Mouse (Mus musculus) heart, adult 2 months (tissue): ENCODE measurements around the gene Galntl6. TPM values are rescaled to one million over a fixed set of nuclear protein-coding genes. Genes with fewer than 3 reads are reported as not detected.

Source experiments
- DNase-seq, 2 experiments: peaks; one replicate each; pipeline ENCODE4 v3.0.0; 2021
- H3K27ac ChIP-seq: fragments of 200-600 bp; 2 replicates; pipeline ENCODE4 v1.8.1; 2022
- H3K27me3 ChIP-seq: fragments of 200-500 bp; 2 replicates; pipeline ENCODE4 v1.6.1; 2012; ENCODE audit warnings: mild to moderate bottlenecking, low read length, inconsistent platforms, mixed read lengths; ENCODE audit not compliant: control insufficient read depth, insufficient read depth
- H3K36me3 ChIP-seq: fragments of 200-500 bp; 2 replicates; pipeline ENCODE4 v1.6.1; 2012; ENCODE audit warnings: low read length, inconsistent platforms; ENCODE audit not compliant: control insufficient read depth, insufficient read depth
- H3K4me1 ChIP-seq: fragments of 200-500 bp; 2 replicates; pipeline ENCODE4 v1.6.1; 2011; ENCODE audit warnings: low read length; ENCODE audit not compliant: control insufficient read depth, insufficient read depth
- H3K4me3 ChIP-seq: fragments of 200-600 bp; 2 replicates; pipeline ENCODE4 v1.8.1; 2022
- H3K79me2 ChIP-seq: fragments of 200-500 bp; replicated peaks from 2 replicates; pipeline ENCODE4 v1.6.1; 2012; ENCODE audit warnings: mild to moderate bottlenecking, inconsistent platforms, low read length, moderate library complexity, mixed read lengths; ENCODE audit not compliant: control insufficient read depth, insufficient read depth
- H3K9ac ChIP-seq: fragments of 200-500 bp; 2 replicates; pipeline ENCODE4 v1.6.1; 2012; ENCODE audit warnings: low read depth, mild to moderate bottlenecking, control low read depth, inconsistent platforms, low read length, mixed read lengths
- CTCF ChIP-seq: fragments of 200-600 bp; IDR thresholded peaks from 2 replicates; pipeline ENCODE4 v1.8.1; 2022; ENCODE audit warnings: antibody characterized with exemption, mild to moderate bottlenecking, moderate library complexity
- EP300 ChIP-seq: fragments of 200-500 bp; IDR thresholded peaks from 2 replicates; pipeline ENCODE4 v1.6.1; 2011; ENCODE audit warnings: low read depth, low read length, control low read depth; ENCODE audit not compliant: insufficient read depth
- POLR2A ChIP-seq: fragments of 200-500 bp; IDR thresholded peaks from 2 replicates; pipeline ENCODE4 v1.6.1; 2011; ENCODE audit warnings: mild to moderate bottlenecking, low read depth, low read length, control low read depth; ENCODE audit not compliant: insufficient read depth
- WGBS: fragments of 180-500 bp; shearing (Covaris S2); methylation state at CpG from one replicate; pipeline ENCODE4 v1.1.7; 2018; 5-methylcytosine and 5-hydroxymethylcytosine counted together
- intact Hi-C: fragments of 180-260 bp; cut with DNase I; formaldehyde crosslinking; loops from one replicate; pipeline ENCODE4 v1.15.1; 2025
- polyA plus RNA-seq: library from polyadenylated mRNA; depleted of rRNA; stranded (reverse); fragments of >200 nt; gene quantifications from 2 replicates; pipeline ENCODE4 v1.2.3, GENCODE M21; 2012
- total RNA-seq, 2 experiments: library from RNA; stranded (reverse); gene quantifications; 2 replicates each; pipeline ENCODE4 v1.2.3; 2021

The Galntl6 gene
- total and polyA plus RNA-seq, 3 experiments, result not detected

DNA sequence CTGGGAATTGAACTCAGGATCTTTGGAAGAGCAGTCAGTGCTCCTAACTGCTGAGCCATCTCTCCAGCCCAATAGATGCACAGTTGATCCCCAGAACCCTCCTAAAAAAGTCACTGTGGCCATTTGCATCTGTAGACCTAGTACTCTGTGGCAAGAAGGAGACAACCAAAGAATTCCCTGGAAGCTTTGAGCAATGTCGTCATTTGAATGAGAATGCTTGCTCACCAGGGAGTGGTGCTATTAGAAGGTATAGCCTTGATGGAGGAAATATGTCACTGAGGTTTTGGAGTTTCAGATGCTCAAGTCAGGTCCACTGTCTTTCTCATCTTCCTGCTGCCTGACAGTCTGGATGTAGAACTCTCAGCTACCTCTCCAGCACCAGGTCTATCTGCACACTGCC lies 1151.5 kb downstream of the Galntl6 start:
- Histone ChIP-seq H3K4me3 (no peak overlapping the region), H3K27ac (no peak overlapping the region), H3K9ac (no peak overlapping the region), H3K36me3 (no peaks in the 10 kb centered on the region), H3K79me2 (no peaks in the 10 kb centered on the region), H3K4me1 (no peaks in the 10 kb centered on the region), H3K27me3 (no peaks in the 10 kb centered on the region)
- TF ChIP-seq CTCF (no peak), EP300 (no peak), POLR2A (no peak)
- no peak for DNase-seq
- intact Hi-C loops, result no loop called here
- 88% methylated on average over 1 of the region's 1 CpGs for WGBS

- H3K36me3 ChIP-seq, result no peaks in the 10 kb centered on the region
- H3K79me2 ChIP-seq, result no peaks in the 10 kb centered on the region
- no peak overlapping the region for H3K9ac ChIP-seq
- no peak overlapping the region for H3K27ac ChIP-seq
- no peak for DNase-seq
- H3K4me3 ChIP-seq, result no peak overlapping the region
- intact Hi-C loops, result no loop called here
- H3K4me1 ChIP-seq, result no peaks in the 10 kb centered on the region
- TF ChIP-seq EP300, result no peak
- TF ChIP-seq CTCF, result no peak
- no peak for TF ChIP-seq POLR2A
- H3K27me3 ChIP-seq, result no peaks in the 10 kb centered on the region
These were observed 1153.6 kb downstream of the Galntl6 start for GRCm38 (mm10) chr8:57758857-57759256.

DNA sequence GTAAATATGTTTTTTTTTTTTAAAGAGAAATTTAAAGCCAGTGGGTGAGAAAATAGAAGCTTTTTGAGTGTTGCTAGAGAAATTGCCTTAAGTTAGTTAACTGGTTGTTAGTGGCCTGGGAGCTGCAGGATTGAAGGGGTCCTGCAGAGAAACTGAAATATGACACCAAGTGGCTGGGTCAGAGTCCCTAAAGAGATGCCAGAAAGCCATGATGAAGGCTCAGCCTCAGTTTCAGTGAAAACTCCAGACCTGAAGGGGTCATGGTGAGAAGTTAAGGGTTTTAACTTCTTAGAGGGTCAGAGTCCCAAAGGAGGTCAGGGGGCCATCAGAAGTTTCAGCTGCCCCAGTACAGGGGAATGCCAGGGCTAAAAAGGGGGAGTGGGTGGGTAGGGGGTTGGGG lies 1155.0 kb downstream of the Galntl6 start:
- no peaks in the 10 kb centered on the region for H3K36me3 ChIP-seq
- no peak for TF ChIP-seq POLR2A
- no peak for TF ChIP-seq CTCF
- no peak for TF ChIP-seq EP300
- intact Hi-C loops, result no loop called here

DNA sequence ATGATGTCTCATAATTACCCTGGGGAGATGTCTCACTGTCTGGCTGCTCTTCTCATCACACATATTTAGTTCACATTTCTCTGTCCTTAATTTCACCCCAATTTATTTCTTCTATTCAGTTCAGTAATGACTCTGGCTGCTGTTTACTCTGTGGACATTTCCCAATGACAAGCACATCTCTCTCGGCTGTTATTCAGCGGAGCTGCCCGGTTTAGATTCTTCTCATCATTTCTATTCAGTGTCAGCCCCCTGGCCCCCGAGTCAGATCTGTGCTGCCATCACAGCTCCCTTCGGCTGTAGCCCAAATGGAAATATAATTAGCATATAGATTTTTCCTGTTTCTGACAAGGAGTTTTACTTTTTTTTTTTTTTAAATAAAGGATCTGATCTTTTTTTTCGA lies 1158.4 kb downstream of the Galntl6 start:
- intact Hi-C loops, result no loop called here
- no peak for DNase-seq
- H3K27ac ChIP-seq, result no peak overlapping the region
- H3K36me3 ChIP-seq, result no peaks in the 10 kb centered on the region
- H3K27me3 ChIP-seq, result no peaks in the 10 kb centered on the region
- no peaks in the 10 kb centered on the region for H3K79me2 ChIP-seq
- 68% methylated on average over 6 of the region's 6 CpGs for WGBS
- H3K4me3 ChIP-seq, result no peak overlapping the region
- no peak overlapping the region for H3K9ac ChIP-seq
- H3K4me1 ChIP-seq, result no peaks in the 10 kb centered on the region
- TF ChIP-seq CTCF (no peak), EP300 (no peak), POLR2A (no peak)

More for the DNA sequence above, 1155.0 kb downstream of the Galntl6 start:
- H3K27ac ChIP-seq, result no peak overlapping the region
- H3K4me1 ChIP-seq, result no peaks in the 10 kb centered on the region
- H3K27me3 ChIP-seq, result no peaks in the 10 kb centered on the region
- H3K4me3 ChIP-seq, result no peak overlapping the region
- DNase-seq, result no peak
- no peak overlapping the region for H3K9ac ChIP-seq
- no peaks in the 10 kb centered on the region for H3K79me2 ChIP-seq

DNA sequence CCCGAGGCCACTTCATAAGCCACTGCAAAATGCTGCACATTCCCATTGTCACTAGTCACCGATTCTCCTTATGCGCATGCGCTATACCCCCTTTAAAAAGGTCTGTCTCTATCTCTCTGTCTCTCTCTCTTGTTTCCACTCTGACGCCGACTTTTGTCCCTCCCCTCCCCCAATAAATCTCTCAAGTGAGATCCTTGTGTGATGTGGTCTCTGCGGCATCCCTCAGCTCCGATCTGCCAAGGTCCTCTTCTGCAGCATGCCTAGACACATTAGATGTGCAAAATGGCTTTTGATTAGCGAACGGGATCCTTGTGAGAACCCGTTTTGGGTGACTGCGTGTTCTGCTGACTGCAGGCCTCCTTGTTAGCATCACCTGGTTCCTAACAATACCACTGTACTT lies 1168.8 kb downstream of the Galntl6 start:
- Histone ChIP-seq H3K27ac (no peak overlapping the region), H3K79me2 (no peaks in the 10 kb centered on the region), H3K27me3 (no peaks in the 10 kb centered on the region), H3K4me3 (no peak overlapping the region), H3K4me1 (no peaks in the 10 kb centered on the region), H3K36me3 (no peaks in the 10 kb centered on the region), H3K9ac (no peak overlapping the region)
- DNase-seq, result no peak
- TF ChIP-seq EP300, result no peak
- no peak for TF ChIP-seq POLR2A
- TF ChIP-seq CTCF, result no peak
- intact Hi-C loops, result no loop called here
- WGBS, result 84% methylated on average over 12 of the region's 12 CpGs

DNA sequence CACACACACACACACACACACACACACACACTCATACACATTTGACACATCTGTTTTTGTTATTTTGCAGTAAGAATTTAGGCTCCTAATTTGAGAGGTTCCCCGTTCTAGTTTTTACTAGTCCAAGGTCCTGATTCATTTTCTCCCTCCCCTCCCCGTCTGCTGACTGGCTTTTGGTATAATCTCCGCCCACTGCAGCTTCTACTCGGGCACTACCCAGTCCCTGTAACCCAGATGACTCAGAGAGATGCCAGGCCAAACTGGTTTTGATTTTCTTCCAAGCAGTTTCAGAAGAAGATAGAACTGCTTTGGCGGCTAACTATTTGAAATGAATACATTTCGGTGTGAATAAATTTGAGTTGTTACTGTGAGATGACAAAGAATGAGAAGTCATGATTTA lies 1170.5 kb downstream of the Galntl6 start:
- intact Hi-C loops, result no loop called here
- Histone ChIP-seq H3K4me3 (no peak overlapping the region), H3K4me1 (no peaks in the 10 kb centered on the region), H3K9ac (no peak overlapping the region), H3K27me3 (no peaks in the 10 kb centered on the region), H3K79me2 (no peaks in the 10 kb centered on the region), H3K27ac (no peak overlapping the region), H3K36me3 (no peaks in the 10 kb centered on the region)
- no peak for TF ChIP-seq EP300
- no peak for TF ChIP-seq POLR2A
- no peak for TF ChIP-seq CTCF
- 45% methylated on average over 6 of the region's 6 CpGs for WGBS
- no peak for DNase-seq
